Mouse (Mus musculus): ENCODE measurements around the gene Pp2d1.
"Not testable (repeated sequence)": the region's sequence is repeated elsewhere in the genome, so short reads cannot be mapped to it uniquely, and the experiment has no call there.

The Pp2d1 gene

DNA sequence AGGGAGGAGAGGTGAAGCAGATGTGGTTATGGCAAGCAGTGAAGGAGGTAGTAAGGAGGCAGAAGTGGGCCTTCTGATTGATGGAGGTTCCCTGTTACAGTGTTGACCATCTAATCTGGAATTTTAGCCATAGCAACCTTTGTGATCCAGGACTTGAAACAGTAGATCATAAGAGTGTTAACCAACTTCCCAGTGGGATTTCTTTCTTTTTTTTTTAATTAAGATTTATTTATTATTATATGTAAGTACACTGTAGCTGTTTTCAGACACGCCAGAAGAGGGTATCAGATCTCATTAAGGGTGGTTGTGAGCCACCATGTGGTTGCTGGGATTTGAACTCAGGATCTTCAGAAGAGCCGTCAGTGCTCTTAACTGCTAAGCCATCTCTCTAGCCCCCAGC lies at the start of gene Pp2d1:
Pp2d1 (minus strand) TSS at position 101 of the 400 bp plus-strand sequence.
- in situ Hi-C loops (cut with MboI, MseI): not testable (repeated sequence)

DNA sequence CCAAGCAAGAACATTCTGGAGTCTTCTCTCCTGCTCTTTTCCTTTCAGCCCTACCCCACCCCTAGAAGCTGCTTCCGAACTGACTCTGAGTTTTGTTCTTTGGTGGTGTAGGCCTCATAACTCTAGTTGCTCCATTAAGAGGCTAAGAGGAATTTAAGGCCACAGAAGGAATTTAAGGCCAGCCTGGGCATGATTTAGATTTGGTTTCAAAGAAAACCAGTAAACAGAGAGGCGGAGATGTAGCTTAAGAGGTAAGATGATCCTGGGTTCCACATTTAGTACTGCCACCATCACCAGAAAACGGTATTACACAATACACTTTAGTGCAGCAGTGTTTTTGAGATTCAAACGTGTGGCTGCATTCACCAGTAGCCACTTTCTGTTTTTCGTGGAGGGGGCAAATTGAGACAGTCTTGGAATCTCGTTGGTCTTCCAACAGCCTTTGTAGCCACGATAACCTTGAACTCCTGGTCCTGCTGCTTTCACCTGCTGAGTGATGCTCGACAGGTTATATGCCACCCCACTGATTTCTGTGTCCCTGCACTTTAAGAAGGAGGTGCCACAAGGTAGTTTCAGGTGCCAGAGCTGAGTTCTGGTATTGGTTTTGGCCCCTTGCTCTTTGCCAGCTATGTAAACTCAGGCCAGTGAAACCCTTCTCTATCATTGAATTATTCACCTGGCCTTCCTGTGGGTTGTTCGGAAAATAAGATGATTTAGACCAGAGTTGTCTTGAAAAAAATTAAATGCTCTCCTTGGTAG lies 49.0 kb upstream of the Pp2d1 start:
- in situ Hi-C loops (cut with MboI, MseI): no loop called here

DNA sequence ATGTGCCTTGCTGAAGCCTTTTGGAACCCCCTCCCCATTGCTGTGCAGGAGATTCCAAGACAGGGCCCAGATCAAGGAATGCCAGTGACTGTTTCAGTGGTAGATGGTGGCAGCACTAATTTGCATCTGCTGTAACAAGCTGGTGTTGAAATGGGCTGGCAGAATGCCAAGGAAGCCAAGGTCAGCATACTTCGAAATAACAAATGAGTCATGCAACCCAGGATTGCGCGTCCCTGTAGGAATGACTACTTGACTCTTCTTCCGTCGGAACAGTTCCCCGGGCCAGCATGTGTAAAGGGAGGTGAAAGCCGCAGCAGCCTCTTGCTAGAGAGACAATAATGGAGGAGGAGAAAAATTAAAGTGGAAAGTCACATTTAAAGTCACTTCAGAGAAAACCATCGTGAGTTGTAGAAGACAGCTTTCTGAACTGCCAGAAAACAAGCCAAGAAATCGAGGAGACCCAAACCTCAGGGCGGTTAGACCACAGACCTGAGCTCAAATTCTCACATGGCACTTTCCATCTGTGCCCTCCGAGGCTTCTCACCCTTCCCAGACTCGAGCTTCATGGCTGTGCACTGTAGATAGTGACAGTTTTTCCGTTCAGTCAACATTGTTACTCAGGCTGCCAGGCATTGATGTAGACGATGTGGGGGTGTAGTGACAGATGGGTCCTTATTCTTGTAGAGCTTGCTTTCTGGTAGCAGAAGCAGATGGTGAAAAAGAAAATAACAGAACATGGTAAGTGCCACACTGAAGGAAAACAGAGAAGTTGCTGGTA lies 48.0 kb upstream of the Pp2d1 start:
- in situ Hi-C loops (cut with MboI, MseI): no loop called here

DNA sequence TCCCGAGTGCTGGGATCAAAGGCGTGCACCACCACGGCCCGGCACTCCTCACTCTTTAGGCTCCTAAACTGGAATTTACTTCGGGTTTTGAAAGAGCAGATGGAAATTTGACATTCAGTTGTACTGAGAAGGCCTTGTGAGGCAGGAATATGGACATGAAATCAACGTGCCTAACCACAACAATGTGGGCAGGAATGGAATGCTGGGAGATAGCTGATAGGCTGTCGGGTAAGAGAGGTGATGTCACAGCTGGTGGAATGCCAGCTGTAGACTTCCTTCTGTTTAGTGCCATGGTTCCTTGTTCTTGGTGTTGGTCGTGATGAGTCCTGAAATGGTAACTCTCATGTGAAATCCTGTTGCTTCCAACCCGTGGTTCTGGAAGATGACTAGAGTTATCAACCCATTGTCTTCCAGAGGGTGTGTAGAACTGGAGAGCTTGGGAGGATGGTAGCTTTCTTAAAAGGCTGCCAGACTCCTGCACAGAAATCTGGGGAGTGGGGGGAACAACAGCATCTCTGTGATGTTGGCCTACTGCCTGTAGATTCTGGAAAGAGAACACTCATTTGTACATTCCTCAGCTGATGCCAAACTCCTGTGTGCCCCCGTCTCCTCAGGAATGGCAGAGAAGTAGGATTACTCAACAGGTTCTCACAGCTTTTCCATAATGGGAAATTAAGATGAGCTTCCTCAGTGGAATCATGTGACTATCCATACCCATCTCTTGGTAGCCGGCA lies 44.8 kb upstream of the Pp2d1 start:
- in situ Hi-C loops (cut with MboI, MseI): no loop called here

DNA sequence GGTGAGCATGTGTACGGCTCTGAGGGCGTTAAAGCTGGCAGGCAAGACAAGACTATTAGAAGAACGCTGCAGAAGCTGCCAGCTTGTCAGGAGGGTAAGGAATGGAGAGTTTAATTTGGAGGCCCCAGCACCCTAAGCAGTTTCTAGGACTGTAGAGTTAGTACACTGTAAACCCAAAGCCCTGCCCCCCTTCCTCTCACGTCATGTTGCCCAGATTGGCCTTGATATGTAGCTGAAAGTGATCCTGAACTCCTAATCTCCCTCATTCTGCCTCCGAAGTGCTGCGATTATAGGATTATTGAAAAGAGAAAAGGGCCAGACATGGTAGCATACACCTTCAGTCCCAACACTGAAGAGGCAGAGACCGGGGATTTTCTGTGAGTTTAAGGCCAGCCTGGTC lies 43.6 kb upstream of the Pp2d1 start:
- in situ Hi-C loops (cut with MboI, MseI): no loop called here

DNA sequence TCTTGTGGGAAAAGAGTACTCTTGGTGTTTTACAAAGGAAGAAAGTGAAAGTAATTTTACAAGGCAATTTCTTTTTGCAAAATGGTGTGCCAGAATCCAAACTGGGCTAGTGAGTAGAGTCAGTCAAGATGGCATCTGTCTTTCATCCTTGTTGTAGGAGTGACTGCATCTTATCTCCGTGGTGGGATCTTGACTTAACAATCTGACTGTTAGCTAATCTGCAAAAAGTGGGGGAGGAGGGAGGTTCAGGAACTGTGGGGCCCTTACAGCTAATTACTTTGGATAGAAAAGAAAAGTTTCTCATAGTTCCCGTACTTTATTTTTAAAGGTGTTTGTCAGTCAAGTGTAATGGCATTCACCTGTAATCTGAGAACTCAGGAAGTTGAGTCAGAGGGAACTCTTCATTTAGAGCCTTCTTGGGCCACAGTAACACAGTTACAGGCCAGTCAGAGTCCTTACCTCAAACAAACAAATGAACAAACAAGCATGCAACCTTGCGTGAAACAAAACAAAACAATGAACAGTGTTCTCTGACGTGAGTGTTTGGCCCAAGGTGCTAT lies 42.9 kb upstream of the Pp2d1 start:
- in situ Hi-C loops (cut with MboI, MseI): no loop called here

DNA sequence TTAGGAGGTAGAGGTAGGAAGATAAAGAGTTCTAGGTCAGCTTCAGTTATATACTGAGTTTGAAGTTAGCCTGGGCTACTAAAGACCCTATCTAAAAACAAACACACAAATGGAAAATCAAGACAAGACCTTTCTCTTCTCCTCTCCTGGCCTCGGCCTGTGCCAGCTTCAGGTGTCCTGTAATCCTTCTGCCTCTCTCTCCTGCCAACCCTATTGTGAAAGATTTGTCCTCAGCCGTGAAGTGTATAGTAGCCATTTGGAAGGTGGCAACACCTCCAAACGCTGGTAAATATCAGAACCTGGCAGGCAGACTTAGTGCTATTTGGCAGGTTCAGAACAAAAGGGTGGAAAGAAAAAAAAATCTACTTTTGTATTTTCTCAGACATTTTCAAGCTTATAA lies 41.0 kb upstream of the Pp2d1 start:
- in situ Hi-C loops (cut with MboI, MseI): no loop called here

DNA sequence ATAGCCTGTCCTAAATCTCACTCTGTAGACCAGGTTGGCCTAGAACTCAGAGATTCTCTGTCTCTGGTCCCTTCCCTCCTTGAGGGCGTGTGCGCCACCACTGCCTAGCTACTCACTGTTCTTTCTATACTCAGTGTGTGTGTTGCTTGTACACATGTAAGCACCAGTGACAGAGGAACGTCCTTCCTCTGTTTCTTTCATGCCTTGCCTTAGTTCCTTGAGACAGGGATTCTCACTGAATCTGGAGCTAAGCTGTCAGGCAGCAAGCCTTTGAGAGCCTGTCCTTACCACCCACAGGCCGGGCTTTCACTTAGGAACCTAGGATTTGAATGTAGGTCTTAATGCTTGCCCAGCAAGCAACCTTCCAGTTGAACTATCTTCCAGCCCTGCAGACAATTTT lies 40.4 kb upstream of the Pp2d1 start:
- in situ Hi-C loops (cut with MboI, MseI): no loop called here

DNA sequence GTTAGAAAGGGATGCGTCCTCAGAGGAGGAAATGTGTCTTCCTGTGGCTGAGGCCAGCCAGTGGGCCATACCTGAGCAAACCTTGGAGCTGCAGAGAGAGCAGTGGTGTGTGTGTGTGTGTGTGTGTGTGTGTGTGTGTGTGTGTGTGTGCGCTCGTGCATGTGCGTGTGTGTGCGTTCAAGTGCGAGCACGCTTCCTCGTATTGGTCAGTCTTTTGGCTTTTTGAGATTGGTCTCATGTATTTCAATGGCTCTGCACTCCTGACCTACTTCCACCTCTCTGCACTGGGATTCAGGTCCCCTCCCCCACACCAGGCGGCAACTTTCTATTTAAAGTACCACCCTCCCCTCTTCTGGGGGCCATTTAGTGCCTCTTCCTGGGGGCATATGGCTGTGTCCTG lies 39.5 kb upstream of the Pp2d1 start:
- in situ Hi-C loops (cut with MboI, MseI): no loop called here

DNA sequence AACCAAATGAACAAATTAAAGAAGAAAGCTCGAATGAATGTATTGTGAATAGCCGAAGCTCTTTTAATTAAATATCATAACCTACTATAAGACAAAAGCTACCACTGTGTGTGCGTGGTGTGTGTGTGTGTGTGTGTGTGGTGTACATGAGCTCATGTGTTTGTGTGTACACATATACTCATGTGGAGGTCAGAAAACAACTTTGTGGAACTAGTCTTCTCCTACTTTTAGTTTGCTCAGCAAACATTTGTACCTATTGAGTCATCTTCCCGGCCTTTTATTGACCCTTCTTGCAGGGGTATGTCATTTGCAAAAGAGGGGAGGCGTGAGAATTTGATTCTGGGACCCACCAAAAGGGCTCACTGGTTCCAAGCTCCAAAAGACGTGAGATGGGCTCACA lies 39.0 kb upstream of the Pp2d1 start:
- in situ Hi-C loops (cut with MboI, MseI): no loop called here

DNA sequence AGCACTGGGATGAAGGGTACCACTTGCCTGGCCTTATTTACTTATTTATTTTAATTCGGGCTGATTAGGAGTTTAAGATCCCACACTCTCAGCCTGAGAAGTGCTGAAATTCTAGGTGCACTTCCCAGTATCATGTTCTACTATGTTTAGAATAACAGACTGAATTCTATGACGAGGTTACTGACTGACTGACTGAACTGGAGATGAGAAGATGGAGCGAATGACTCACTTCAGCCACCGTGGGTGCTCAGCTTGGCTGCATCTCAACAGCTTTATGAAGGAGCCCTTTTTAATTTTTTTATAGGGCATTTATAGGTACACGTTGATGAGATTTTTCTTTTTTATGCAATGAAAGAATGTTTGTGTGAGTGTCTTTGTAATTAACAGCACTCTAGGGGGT lies 38.5 kb upstream of the Pp2d1 start:
- in situ Hi-C loops (cut with MboI, MseI): no loop called here

DNA sequence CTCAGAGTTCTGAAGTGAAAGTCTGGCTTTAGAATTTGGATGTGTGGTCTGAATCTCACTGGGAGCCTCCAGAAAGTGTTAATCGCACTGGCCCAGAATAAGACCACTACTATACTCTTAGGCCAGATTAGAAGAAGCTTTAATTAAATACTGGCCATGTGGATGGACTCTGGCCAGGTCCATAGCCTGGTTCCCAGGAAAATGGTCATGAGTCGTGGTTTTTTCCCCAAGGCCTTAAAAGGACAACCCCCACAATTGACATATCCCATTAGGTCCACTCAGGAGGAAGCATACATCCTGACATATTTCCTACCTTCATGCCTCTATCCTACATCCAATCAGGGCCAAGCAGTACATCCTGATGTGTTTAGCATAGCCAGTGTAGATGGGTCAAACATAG lies 37.9 kb upstream of the Pp2d1 start:
- in situ Hi-C loops (cut with MboI, MseI): no loop called here

DNA sequence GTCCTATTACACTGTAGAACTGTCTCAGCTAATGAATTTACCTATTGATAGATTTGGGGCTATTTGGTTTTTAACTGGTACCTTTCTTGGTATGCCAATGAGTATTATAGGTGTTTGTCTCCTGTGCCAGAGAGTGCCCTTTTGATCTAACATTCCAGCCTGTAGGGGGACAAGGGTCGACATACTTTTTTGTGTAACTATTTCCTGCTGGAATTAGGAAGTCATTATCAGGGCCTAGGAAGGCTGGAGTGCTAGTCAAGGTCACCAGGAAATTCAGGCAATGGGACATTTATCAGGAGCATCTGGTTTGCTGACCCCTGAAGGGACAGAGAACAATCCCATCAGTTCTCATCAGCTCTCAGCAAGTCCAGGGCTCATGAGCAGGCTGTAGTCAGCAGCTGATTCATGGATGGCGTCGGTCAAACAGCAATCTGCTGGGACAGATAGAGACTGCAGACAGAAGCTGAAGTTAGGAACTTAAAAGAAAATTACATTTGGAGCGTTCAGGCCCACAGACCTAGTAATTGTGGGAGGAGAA lies 33.8 kb upstream of the Pp2d1 start:
- in situ Hi-C loops (cut with MboI, MseI): no loop called here

DNA sequence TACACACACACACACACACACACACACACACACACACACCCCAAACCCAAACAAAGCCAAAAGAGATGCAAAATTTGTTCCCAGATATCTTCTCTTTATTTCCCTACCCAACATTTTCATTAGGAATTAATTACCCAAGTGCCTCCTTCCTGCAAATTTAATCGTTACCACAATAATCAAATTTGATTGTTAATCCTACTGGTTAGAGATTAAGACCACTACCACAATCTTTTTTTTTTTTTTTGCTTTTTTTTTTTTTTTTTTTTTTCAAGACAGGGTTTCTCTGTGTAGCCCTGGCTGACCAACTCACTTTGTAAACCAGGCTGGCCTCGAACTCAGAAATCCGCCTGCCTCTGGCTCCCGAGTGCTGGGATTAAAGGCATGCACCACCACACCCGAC lies 31.7 kb upstream of the Pp2d1 start:
- in situ Hi-C loops (cut with MboI, MseI): not testable (repeated sequence)

DNA sequence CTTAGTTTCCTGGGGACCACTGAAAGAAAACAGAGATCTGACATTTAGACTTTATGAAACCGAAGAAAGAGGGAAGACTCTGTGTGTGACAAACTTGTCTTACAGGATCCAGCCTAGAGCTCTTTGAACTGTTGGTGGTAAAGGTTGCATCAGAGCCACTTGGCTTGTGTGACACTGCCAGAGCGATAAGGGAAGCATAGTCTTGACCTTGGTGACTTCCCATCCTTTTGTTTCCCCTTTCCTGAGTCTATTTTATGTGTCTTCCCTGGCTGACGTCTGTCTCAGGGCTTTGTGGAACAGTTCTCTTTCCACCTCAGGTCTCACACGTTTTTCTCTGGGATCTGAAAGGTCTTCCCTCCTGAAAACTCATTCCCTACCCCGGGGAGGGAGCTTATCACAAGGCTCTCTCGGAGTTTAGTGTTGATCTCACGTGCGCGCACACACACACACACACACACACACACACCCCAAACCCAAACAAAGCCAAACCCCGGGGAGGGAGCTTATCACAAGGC lies 31.2 kb upstream of the Pp2d1 start:
- in situ Hi-C loops (cut with MboI, MseI): no loop called here

DNA sequence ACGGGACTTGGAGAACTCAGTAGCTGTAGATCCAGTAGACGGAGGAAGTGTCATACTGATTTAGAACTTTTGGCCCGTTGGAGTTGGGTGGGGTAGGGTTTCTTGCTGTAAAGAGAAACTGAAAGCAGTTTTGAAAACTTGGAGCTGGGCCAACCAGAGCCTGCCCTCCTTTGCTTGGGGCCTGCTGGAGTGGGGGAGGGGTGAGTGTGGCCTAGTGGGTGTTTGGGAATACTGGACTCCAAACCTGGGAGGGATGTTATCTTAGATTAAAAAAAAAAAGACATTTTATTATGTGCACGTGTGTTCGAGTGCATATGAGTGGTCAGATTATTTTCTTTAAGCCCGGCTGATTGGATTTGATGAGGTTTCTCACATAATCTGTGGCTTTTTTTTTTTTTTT lies 30.6 kb upstream of the Pp2d1 start:
- in situ Hi-C loops (cut with MboI, MseI): no loop called here

DNA sequence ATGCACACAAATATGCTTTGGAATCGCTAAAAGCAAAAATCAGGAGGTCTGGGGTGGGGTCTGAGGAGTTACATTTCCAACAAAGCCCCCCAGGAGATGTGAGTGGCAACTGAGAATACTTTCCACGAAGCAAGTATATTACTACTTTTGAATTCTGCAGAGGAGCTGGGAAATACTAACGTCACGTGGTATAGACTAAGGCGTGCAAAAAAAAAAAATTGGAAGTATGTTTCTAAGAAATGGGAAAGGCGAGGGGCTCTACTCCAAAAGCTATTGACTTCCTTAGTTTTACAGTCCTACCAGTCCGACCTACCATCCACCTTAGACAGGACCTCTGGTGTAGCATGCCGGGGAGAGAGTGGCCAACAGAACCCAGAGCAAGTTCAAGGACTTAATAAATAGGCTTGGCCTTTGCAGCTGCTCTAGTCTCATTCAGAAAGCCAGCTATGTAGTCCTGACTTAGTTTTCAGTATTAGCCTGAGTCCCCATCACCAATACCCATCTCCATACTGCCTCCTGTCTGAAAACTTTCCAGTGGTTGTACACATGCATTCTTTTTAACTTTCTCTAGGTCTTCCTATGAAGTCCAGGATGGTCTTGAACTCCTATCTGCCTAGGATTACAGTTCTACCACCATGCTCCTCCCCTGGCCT lies 29.6 kb upstream of the Pp2d1 start:
- in situ Hi-C loops (cut with MboI, MseI): no loop called here

DNA sequence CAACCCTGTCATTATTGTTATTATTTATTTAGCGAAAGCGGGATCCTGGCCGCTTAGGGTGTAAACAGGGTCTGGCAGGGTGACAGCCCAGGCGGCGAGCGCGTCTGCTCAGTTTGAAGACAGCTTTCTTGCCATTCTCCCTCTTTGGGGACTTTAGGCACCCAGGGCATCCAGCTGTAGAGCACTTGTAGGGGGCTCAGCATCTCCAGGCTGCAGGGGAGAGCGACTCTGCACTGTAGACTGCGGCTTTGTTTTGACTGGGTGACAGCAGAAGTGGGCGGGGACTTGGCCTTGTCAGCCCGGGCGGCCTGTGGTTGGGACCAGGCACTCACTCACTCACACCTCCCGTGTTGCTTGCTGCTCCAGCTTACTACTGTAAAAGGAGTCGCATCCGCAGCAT lies 28.9 kb upstream of the Pp2d1 start:
- in situ Hi-C loops (cut with MboI, MseI): no loop called here

DNA sequence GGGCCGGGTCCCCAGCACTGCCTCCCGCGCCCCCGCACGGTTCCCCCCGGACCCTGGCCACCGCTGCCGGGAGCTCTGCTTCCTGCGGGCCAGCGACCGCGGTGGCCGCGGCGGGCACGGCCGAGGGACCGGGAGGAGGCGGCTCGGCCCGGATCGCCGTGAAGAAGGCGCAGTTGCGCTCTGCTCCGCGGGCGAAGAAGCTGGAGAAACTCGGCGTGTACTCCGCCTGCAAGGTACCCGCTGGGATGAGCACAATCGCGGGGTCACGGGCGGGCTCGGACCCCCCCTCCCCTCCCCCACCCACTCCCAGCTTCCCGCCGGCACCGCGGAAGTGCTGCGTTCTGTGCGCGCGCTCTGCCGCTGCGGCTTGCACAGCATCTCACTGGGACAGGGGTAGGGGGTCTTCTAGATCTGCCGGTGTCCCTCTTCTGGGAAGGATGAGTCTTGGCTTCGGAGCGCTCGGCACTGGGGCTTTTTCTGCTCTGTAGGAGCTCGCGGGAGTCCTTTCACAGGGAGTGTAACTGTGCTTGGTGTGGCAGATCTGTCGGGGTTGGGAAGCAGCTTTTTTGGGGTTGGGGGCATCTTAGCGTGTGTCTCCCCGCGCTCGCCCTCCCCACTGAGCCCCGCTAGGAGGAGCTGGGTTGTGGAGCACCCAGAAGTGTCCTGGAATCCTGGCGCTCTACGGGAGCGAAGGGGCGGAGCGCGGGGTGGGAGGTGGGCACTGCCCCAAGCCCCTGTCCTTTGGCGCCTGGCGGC lies 28.3 kb upstream of the Pp2d1 start:
- in situ Hi-C loops (cut with MboI, MseI): no loop called here

DNA sequence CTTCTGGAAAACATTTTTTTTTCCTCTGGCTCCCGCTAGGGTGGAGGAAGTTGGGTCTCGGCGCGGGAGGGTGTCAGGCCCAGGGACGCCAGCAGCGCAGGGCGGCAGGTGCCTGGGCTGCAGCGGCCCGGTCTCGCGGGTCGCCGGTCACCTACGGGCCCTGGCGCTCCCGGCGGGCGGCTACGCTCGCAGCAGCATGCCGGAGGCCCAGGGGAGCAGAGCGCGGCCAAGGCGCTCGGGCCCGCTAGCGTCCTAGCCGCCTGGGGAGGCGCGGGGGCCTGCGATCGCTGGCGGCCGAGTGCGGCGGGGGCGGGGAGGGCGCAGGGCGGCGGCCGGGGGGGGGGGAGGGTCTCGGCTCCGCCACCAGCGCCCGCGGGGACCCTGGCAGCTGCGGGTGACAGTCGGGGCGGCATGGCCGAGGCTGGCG lies 27.7 kb upstream of the Pp2d1 start:
- in situ Hi-C loops (cut with MboI, MseI): no loop called here
